Mouse (Mus musculus): ENCODE results near the gene Vmn2r115. TPM values are rescaled to one million over a fixed set of nuclear protein-coding genes. Genes with fewer than 3 reads are reported as not detected.

Gene Vmn2r115
- not detected in 2 replicates for polyA plus RNA-seq (2012; rRNA removed)

GRCm38 (mm10) chr17:23343441-23343840 lies at the start of gene Vmn2r115:
Vmn2r115 (plus strand) TSS chr17:23343741.

GRCm38 (mm10) chr17:23312437-23312836 lies 31.1 kb upstream of the Vmn2r115 start, which contains the start of gene Vmn2r114:
Vmn2r114 (minus strand) TSS chr17:23312537.

GRCm38 (mm10) chr17:23384304-23384703 lies 40.8 kb downstream of the Vmn2r115 start, which contains the start of gene Vmn2r116:
Vmn2r116 (plus strand) TSS chr17:23384604.

Other genes with a start within 250 kb of the Vmn2r115 start
- 0.05 and 0.24 TPM in 2 replicates for gene Zfp40, start 150.5 kb upstream of the Vmn2r115 start, polyA plus RNA-seq (2012; rRNA removed)
- gene Vmn2r114, start 31.2 kb upstream of the Vmn2r115 start, polyA plus RNA-seq (2012; rRNA removed), result not detected in 2 replicates
- not detected in 2 replicates for gene Vmn2r116, start 40.9 kb downstream of the Vmn2r115 start, polyA plus RNA-seq (2012; rRNA removed)
- gene Vmn2r117, start 136.0 kb downstream of the Vmn2r115 start, polyA plus RNA-seq (2012; rRNA removed), result not detected in 2 replicates
- gene Zfp213, start 220.5 kb downstream of the Vmn2r115 start, polyA plus RNA-seq (2012; rRNA removed), result 6.8 and 7.8 TPM in 2 replicates